Mouse (Mus musculus): Measurements from ENCODE around the gene Arl6ip1. TPM values are rescaled to one million over a fixed set of nuclear protein-coding genes. Genes with fewer than 3 reads are reported as not detected.
"Not testable (repeated sequence)": the region's sequence is repeated elsewhere in the genome, so short reads cannot be mapped to it uniquely, and the experiment has no call there.

Arl6ip1 gene
- total RNA-seq (2015; ENCODE audit: low replicate concordance): 748 and 760 TPM in 2 replicates
- 576 and 709 TPM in 2 replicates for total RNA-seq (2017; ENCODE audit: low replicate concordance)

DNA sequence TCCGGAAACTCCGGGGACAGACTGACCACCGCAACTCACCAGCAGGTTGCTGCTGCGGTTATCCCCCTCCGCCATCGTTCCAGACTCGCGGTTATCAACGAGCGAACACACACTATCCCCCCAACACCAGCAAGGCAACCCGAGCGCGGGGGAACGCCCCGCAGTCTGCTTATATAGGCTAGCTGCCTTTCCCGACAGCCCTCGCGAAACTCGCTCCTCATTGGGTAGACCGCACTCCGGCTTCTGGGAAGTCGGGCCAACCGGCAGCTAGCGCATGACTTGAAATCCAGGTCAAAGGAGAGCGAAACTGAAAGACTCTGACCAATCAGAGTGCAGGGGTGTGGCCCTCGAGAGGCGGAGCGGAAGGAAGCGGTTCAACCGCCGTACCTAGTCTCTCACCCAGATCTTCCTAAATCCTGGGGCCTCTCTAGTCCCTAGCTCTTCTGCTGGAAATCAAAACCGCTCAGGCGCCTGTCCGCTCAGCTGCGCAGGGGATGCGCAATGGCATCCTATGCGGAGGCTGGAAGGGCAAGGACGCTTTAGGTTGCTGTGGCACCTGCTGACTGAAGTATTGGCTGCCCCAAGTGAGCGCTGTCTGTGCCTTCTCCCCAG is at the start of gene Arl6ip1:
Gene Arl6ip1, minus strand, starts transcription at position 233 of the 612 bp plus-strand sequence.
- ATAC-seq (replicated peaks; ENCODE audit: low FRiP score, poor library complexity, severe bottlenecking): peak; percentile 95

GRCm38 (mm10) chr7:118175821-118176355 is 46.4 kb upstream of the Arl6ip1 start:
- no peak for ATAC-seq (replicated peaks; ENCODE audit: low FRiP score, poor library complexity, severe bottlenecking)

DNA sequence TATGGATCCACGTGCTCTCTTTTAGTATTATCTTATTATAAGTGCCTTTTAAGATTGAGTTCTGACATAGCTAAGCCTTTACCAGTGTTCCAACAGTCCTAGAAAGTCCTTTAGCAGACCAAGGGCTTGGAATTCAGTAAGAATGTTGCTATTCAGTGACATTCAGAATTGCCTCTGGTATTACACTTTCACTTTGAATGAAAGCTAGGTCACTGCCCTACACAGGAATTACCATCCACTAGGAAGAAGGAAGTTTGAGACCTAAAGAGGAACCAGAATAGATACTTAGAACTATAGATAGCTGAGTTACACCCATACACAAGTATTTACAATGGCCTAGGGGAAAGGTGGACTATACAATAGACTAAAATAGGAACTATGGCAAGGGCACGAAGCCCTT is 40.7 kb upstream of the Arl6ip1 start:
- not testable (repeated sequence) for ATAC-seq (replicated peaks; ENCODE audit: low FRiP score, poor library complexity, severe bottlenecking)

- no peak for ATAC-seq (replicated peaks; ENCODE audit: low FRiP score, poor library complexity, severe bottlenecking)
Measured at GRCm38 (mm10) chr7:118163006-118163405, 33.5 kb upstream of the Arl6ip1 start.

DNA sequence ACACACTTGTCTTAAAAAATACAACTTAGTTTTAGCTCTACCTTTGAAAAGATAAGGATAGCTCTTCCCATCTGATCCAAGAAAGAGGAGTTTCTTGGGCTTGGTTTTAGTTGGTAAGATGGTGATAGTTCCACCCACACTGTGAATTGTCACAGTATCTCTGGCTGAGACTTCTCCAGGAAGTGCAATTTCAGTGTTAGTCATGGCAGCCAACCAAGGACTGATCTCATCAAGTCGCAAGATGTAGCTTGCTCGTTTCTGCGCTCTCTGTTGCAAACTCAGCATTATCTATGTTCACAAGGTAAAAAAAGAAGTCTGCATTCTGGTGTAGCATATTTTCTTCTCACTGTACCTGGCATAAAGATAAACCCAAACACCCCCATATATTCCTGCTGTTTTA is 30.7 kb upstream of the Arl6ip1 start:
- no peak for ATAC-seq (replicated peaks; ENCODE audit: low FRiP score, poor library complexity, severe bottlenecking)

- no peak for ATAC-seq (replicated peaks; ENCODE audit: low FRiP score, poor library complexity, severe bottlenecking)
Measured at GRCm38 (mm10) chr7:118156461-118156860, 27.0 kb upstream of the Arl6ip1 start.

DNA sequence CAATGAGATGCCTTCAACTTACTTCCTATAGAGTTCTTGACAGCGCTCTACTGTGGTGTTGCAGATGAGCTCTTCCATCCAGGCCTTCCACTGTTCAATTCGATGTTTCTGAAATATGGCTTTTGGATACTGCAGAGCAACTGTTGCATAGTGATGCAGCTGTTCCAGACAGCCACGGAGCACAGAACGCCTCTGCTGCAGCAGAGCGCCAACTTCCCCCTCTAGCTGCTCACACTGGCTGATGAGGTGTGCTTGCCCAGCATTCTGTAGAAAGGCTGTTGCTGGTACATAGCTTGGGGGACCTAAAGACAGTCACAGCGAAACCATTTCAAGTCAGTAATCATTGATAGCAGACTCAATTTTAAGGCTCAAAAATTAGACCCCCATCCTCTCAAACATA is 24.7 kb upstream of the Arl6ip1 start:
- no peak for ATAC-seq (replicated peaks; ENCODE audit: low FRiP score, poor library complexity, severe bottlenecking)

- ATAC-seq (replicated peaks; ENCODE audit: low FRiP score, poor library complexity, severe bottlenecking): peak; percentile 68; the same call in 1 of the 2 replicates
Measured at GRCm38 (mm10) chr7:118143602-118144001, 14.1 kb upstream of the Arl6ip1 start.

- peak; percentile 76 for ATAC-seq (replicated peaks; ENCODE audit: low FRiP score, poor library complexity, severe bottlenecking)
Measured at GRCm38 (mm10) chr7:118143123-118143522, 13.7 kb upstream of the Arl6ip1 start.

DNA sequence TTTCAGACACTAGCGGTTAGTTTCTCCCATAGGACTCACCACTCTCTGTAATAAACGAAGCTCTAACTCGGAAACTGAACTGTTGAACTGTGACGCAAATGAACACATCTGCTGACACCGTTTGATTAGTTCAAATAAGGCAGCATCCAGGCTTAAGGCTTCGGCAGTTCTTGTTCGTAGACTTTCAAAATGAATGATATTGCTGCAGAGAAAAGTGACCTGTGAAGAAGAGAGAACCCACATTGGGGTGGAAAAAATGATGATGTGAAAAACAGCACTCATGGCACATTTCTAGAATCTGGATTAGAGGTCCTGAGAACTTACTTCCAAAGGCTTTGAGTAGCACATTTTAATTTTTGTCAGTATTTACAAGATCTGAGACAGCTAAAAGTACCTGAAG is 11.8 kb upstream of the Arl6ip1 start:
- ATAC-seq (replicated peaks; ENCODE audit: low FRiP score, poor library complexity, severe bottlenecking): no peak

DNA sequence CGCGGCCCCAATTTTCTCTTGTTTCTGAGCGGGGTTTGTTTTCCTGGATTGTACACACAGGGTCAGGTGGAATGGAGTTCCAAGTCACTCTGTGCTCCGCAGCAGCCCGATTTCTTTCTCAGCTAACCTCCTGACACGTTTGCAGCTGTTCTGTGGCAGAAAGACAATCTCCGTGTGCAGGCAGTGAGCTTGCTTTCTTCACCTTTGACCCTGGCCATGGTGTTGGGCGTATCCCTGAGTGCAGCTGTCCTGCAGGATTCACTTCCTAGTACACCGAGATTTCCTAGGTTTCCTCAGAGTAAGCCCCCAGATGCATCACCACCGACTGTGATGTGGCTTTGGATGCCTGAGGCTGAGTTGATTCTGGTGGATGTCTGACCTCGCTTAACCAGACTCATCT is 5.7 kb upstream of the Arl6ip1 start:
- no peak for ATAC-seq (replicated peaks; ENCODE audit: low FRiP score, poor library complexity, severe bottlenecking)

DNA sequence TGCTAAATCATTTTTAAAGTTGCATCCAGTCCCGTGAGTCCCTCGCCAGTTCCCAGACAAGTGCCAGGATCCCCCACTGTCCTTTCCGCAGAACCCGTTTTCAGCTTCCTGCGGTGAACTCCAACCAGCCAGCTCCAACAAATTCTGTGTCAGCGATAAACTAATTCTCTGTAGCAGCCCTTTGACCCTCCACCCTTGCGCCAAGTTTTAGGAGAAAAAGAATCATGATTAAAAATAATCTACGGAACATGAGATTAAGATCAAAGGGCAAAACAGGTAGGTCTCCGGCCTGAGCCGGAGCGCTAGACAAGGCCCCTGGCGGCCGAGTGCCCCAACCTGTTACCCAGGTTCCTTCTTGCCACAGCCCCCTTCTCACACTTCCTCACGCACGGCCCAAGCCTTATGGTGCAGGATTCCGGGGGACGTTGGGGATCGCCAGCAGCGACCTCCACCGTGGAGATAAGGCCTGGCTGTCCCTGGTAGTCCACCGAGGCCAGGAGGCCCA is 485 bp downstream of the Arl6ip1 start:
- ATAC-seq (replicated peaks; ENCODE audit: low FRiP score, poor library complexity, severe bottlenecking): peak; percentile 49

DNA sequence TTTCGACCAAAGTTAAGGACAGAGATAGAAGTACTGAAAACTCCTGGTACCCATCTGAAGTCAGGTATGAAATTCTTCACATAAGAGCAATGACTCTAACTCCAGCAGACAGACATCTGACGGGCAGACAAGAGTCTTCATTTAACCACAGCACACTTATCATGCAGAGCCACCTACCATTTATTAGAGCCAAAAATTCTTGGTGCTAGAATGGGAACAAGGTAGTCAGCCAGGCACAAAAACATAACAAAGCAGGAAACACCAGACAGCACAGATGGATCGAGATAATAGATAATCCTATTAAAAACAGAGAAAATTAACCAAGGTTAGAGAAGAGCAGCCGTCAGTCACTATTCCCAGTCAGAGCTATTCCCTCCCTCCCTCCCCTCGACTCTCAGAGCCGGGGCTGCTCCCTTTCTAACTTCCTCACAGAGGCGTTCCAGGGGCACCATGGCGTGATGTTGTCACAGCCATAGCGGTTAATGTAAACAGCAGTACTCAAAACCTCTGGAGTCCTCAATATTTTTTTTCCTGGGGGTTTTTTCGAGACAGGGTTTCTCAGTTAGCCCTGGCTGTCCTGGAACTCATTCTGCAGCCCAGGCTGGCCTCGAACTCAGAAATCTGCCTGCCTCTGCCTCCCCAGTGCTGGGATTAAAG is 3.1 kb downstream of the Arl6ip1 start:
- no peak for ATAC-seq (replicated peaks; ENCODE audit: low FRiP score, poor library complexity, severe bottlenecking)

DNA sequence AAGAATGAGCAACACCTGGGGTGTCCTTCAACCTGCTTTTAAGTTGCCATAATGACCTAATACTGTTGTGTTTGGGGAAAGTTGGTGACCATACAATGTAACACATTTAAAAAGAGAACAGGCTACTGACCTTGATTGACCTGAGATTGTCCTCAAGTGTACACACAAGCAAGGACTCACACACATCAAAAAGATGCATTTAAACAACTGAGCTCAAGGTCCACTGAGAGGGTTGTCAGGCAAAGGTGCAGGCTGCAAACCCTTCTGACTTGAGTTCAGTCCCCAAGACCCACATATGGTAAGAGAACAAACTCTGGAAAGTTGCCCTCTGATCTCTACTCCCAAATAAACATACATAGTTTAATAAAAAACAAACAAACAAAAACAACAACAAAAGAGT is 3.7 kb downstream of the Arl6ip1 start:
- no peak for ATAC-seq (replicated peaks; ENCODE audit: low FRiP score, poor library complexity, severe bottlenecking)

DNA sequence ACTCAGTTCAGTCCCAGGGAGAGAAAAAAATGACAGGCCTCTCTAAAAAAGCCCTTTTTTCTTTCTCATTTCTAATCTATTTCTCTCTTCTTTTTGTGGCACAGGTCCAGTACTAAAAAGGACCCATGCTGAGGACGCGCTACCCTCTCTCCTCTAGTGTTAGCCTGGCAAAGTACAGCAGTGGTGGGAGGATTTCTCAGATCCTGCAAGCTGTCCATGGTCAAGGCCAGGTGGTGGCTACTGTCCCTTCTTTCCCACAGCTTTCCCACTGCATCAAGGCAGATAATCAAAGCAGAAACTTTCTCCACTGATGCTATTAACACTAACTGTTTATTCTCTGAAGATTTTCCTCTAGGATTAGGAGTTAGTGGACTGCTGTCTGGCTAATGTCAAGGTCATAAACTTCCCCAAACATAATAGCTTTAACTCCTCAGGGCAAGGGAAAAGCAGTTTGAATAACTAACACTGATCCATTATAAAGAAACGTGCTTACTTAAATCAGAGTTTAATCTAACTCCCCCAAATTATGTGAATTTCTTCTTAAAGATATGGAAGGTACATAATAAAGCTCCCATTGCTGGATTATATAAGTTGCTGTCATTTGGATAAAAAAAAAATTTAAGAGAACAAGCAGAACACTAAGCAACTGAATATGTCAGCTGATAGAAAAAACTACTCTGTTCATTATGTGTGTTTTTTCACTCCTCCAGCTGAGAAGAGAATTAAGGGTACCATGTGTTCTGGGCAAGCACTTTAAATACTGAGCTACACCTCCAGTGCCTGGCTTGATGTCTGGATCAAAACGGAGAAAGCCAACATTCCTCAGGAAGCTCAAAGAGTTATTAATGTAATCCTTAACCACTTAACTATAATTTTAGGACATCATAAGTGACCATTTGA is 5.7 kb downstream of the Arl6ip1 start:
- no peak for ATAC-seq (replicated peaks; ENCODE audit: low FRiP score, poor library complexity, severe bottlenecking)

GRCm38 (mm10) chr7:118122235-118122634 is 7.2 kb downstream of the Arl6ip1 start:
- no peak for ATAC-seq (replicated peaks; ENCODE audit: low FRiP score, poor library complexity, severe bottlenecking)

DNA sequence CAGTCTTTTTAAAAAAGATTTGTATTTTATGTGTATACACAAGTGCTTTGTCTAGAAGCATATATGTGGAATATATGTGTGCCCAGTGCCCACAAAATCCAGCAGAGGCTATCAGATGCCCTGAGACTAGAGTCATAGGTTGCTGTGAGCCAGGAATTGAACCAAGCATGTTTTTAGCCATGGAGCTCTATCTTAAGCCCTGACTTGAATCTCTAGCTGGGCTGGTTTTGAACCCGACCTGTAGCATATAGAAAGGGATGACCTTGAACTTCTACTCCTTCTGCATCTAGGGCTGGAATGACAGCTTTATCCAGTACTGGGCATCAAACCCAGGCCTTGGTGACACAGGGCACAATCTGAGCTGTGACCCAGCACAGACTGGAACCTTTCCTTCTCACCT is 8.8 kb downstream of the Arl6ip1 start:
- no peak for ATAC-seq (replicated peaks; ENCODE audit: low FRiP score, poor library complexity, severe bottlenecking)

DNA sequence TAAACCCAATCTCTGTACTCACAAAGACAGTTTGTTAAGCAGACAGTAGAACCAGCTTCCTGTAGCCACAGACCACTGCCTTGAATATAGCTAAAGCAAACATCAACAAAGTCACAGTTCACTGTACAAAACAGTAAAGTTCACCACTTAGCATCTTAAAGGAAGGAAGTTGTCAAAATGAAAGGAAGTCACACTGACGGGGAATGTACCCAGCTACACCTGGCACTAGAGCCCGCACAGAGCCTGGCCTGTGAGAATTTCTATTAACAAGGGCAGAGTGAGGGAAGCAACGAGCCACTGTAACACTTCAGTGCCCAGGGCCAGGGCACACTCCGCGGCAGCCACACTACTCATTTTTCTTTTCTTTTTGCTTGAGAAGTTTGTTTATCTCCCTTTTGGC is 9.5 kb downstream of the Arl6ip1 start:
- no peak for ATAC-seq (replicated peaks; ENCODE audit: low FRiP score, poor library complexity, severe bottlenecking)

- ATAC-seq (replicated peaks; ENCODE audit: low FRiP score, poor library complexity, severe bottlenecking): no peak
Measured at GRCm38 (mm10) chr7:118119142-118119541, 10.3 kb downstream of the Arl6ip1 start.

- no peak for ATAC-seq (replicated peaks; ENCODE audit: low FRiP score, poor library complexity, severe bottlenecking)
Measured at GRCm38 (mm10) chr7:118118426-118118825, 11.0 kb downstream of the Arl6ip1 start.
